Mouse (Mus musculus) heart, adult 2 months (tissue): ENCODE results near the gene Tbc1d14.

Experiments used
- CTCF ChIP-seq: fragments of 200-600 bp; IDR thresholded peaks from 2 replicates; pipeline ENCODE4 v1.8.1; 2022; ENCODE audit warnings: antibody characterized with exemption, mild to moderate bottlenecking, moderate library complexity
- EP300 ChIP-seq: fragments of 200-500 bp; IDR thresholded peaks from 2 replicates; pipeline ENCODE4 v1.6.1; 2011; ENCODE audit warnings: low read depth, low read length, control low read depth; ENCODE audit not compliant: insufficient read depth
- POLR2A ChIP-seq: fragments of 200-500 bp; IDR thresholded peaks from 2 replicates; pipeline ENCODE4 v1.6.1; 2011; ENCODE audit warnings: mild to moderate bottlenecking, low read depth, low read length, control low read depth; ENCODE audit not compliant: insufficient read depth

DNA sequence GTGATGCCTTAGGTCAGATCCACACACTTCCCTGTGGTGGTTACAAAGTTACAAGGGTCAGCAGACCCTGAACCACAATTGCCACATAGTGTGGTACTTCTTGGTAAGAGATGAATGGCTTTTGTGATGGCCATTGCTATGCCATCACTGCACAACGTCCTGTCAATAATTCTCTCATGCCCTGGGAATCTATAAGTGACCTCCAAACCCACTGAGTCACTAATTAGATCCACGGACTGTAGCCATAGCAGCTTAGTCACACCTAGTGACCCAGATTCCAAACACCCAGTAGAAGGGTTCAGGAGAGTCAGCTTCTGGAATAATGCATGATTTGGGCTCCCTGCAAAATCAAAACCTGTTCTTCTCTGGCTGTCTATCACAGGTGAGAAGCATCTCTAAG lies 67.9 kb downstream of the Tbc1d14 start:
- TF ChIP-seq POLR2A = no peak
- no peak for TF ChIP-seq EP300
- TF ChIP-seq CTCF = no peak
